Mouse (Mus musculus) embryonic facial prominence, embryonic 11.5 days (tissue): ENCODE measurements around the gene Acy3. TPM values are rescaled to one million over a fixed set of nuclear protein-coding genes. Genes with fewer than 3 reads are reported as not detected.
"Not testable (repeated sequence)": the region's sequence is repeated elsewhere in the genome, so short reads cannot be mapped to it uniquely, and the experiment has no call there.

Experiments used
- ATAC-seq: fragments of 200-750 bp; cut with Nextera tagmentation; replicated peaks from 2 replicates; pipeline ENCODE4 v1.8.0; 2017; ENCODE audit warnings: low read depth; ENCODE audit not compliant: insufficient number of reproducible peaks, low FRiP score, low TSS enrichment
- DNase-seq: peaks from one replicate; pipeline ENCODE4 v3.0.0-alpha.2; 2015; ENCODE audit warnings: low spot score
- H3K27ac ChIP-seq: fragments of 300-500 bp; sonication (generic); replicated peaks from 2 replicates; pipeline ENCODE4 v1.5.1; 2014; ENCODE audit warnings: mild to moderate bottlenecking, low read depth, low read length, control low read depth
- H3K27me3 ChIP-seq: fragments of 300-500 bp; sonication (generic); 2 replicates; pipeline ENCODE4 v1.6.1; 2014; ENCODE audit warnings: mild to moderate bottlenecking, low read length, moderate library complexity, mixed read lengths; ENCODE audit not compliant: control insufficient read depth, insufficient read depth
- H3K36me3 ChIP-seq: fragments of 300-500 bp; sonication (generic); replicated peaks from 2 replicates; pipeline ENCODE4 v1.6.1; 2014; ENCODE audit warnings: low read depth, mild to moderate bottlenecking, low read length, moderate library complexity, mixed read lengths; ENCODE audit not compliant: control insufficient read depth, insufficient read depth
- H3K4me1 ChIP-seq: fragments of 300-500 bp; sonication (generic); 2 replicates; pipeline ENCODE4 v1.6.1; 2014; ENCODE audit warnings: low read length, mixed read lengths; ENCODE audit not compliant: control insufficient read depth, insufficient read depth
- H3K4me2 ChIP-seq: fragments of 300-500 bp; sonication (generic); 2 replicates; pipeline ENCODE4 v1.6.1; 2014; ENCODE audit warnings: low read depth, mild to moderate bottlenecking, control low read depth, low read length, moderate library complexity
- H3K4me3 ChIP-seq: fragments of 300-500 bp; sonication (generic); 2 replicates; pipeline ENCODE4 v1.5.1; 2014; ENCODE audit warnings: low read depth, low read length, control low read depth
- H3K9ac ChIP-seq: fragments of 300-500 bp; sonication (generic); replicated peaks from 2 replicates; pipeline ENCODE4 v1.6.1; 2014; ENCODE audit warnings: mild to moderate bottlenecking, control low read depth, low read length
- H3K9me3 ChIP-seq: fragments of 300-500 bp; sonication (generic); replicated peaks from 2 replicates; pipeline ENCODE4 v1.6.1; 2016; ENCODE audit warnings: mild to moderate bottlenecking, low read length, inconsistent platforms, mixed read lengths; ENCODE audit not compliant: control insufficient read depth
- WGBS: fragments of 180-500 bp; shearing (Covaris S2); extraction: QIAGEN DNeasy Blood & Tissue Kit; methylation state at CpG from one replicate; pipeline ENCODE4 v1.1.7; 2014; 5-methylcytosine and 5-hydroxymethylcytosine counted together
- polyA plus RNA-seq: library from polyadenylated mRNA; unstranded; fragments of >200 nt; fragmentation: Nextera tagmentation; extraction: Ambion mirVana; gene quantifications from 2 replicates; pipeline ENCODE4 v1.2.1, GENCODE M21; 2014

Gene Acy3
- polyA plus RNA-seq, 1 experiment from 2014 or later, result 2.3 TPM

GRCm38 (mm10) chr19:3951461-3951860, 34.9 kb upstream of the Acy3 start:
- Histone ChIP-seq H3K27me3 (no peaks in the 10 kb centered on the region), H3K36me3 (no peaks in the 10 kb centered on the region), H3K4me2 (no peak overlapping the region), H3K9me3 (no peaks in the 10 kb centered on the region), H3K9ac (no peak overlapping the region), H3K4me3 (no peak overlapping the region), H3K4me1 (no peaks in the 10 kb centered on the region), H3K27ac (no peak overlapping the region)
- DNase-seq (no peak), ATAC-seq (no peak)

- no peak for DNase-seq
- no peaks in the 10 kb centered on the region for H3K9me3 ChIP-seq
- 61% methylated on average over 1 of the region's 1 CpGs for WGBS
- no peak overlapping the region for H3K27ac ChIP-seq
- H3K9ac ChIP-seq, result no peak overlapping the region
- ATAC-seq, result no peak
- no peak overlapping the region for H3K4me2 ChIP-seq
- H3K27me3 ChIP-seq, result no peaks in the 10 kb centered on the region
- no peak overlapping the region for H3K4me3 ChIP-seq
- H3K36me3 ChIP-seq, result no peaks in the 10 kb centered on the region
- H3K4me1 ChIP-seq, result no peaks in the 10 kb centered on the region
These were observed 34.3 kb upstream of the Acy3 start for GRCm38 (mm10) chr19:3952099-3952498.

DNA sequence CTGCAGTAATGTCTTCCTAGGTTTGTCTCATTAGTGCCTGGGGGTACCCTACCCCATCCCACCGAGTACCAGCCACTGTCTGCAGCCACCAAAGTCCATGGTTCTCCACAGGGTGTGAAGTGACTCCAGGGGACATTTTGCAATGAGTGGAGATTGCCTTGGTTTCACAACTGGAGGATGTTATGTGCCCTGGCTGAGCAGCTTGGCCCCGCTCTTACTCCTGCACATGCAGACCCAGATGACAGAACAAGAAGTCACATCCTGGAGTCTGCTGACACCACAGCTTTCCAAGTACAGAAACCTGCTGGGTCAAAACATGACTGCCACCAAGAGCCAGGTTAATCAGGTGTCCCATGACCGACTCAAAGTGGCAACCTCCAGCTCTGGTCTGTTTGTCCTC, 31.3 kb upstream of the Acy3 start:
- no peak overlapping the region for H3K4me3 ChIP-seq
- H3K9ac ChIP-seq, result no peak overlapping the region
- H3K9me3 ChIP-seq, result no peaks in the 10 kb centered on the region
- H3K36me3 ChIP-seq, result no peaks in the 10 kb centered on the region
- no peak overlapping the region for H3K4me2 ChIP-seq
- no peaks in the 10 kb centered on the region for H3K4me1 ChIP-seq
- H3K27ac ChIP-seq, result no peak overlapping the region
- no peaks in the 10 kb centered on the region for H3K27me3 ChIP-seq
- ATAC-seq (no peak), DNase-seq (no peak)
- WGBS, result 85% methylated on average over 3 of the region's 3 CpGs

- Histone ChIP-seq H3K4me2 (no peak overlapping the region), H3K4me1 (no peaks in the 10 kb centered on the region), H3K9me3 (no peaks in the 10 kb centered on the region), H3K4me3 (no peak overlapping the region), H3K27me3 (no peaks in the 10 kb centered on the region), H3K36me3 (no peaks in the 10 kb centered on the region), H3K9ac (no peak overlapping the region), H3K27ac (no peak overlapping the region)
- WGBS, result 51% methylated on average over 4 of the region's 4 CpGs
- DNase-seq (no peak), ATAC-seq (no peak)
These were observed 30.6 kb upstream of the Acy3 start for GRCm38 (mm10) chr19:3955804-3956203.

DNA sequence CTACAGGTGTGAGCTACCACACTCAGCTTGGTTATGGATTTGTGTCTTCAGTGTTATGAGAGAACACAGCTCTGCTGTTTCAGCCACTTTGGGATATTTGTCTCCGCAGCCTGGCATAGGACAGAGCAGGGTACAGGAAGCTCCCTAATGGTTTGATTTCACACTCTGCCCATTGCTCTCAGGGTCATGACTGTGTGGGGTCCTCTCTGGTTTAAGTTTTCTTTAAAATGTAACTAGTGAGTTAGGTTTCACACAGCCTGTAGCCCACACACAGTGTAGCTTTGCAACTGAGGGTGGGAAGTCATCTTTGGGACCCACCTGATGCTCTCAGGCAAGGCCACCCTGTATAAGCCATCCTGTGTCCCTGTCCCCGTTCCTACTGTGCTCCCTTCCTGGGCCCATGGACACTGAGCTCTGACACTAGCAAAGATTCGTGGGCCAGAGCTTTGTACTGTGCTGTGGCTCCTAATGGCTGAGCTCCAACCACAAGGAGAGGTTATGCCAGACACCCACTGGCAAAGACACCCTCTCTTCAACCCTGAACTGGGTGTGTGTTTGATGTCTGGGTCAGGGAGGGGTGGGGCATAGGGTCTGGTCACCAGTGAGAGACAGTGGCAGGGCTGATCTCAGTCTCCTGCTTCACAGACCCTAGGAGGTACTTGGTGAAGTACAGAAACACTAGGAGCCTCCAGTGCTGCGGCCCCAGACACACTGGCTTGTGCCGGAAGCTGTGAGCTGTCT, 28.9 kb upstream of the Acy3 start:
- H3K27ac ChIP-seq, ATAC-seq, H3K9ac ChIP-seq, H3K9me3 ChIP-seq, DNase-seq, H3K27me3 ChIP-seq, H3K4me1 ChIP-seq, H3K36me3 ChIP-seq, H3K4me2 ChIP-seq, H3K4me3 ChIP-seq: not testable (repeated sequence)
- 81% methylated on average over 4 of the region's 5 CpGs for WGBS

DNA sequence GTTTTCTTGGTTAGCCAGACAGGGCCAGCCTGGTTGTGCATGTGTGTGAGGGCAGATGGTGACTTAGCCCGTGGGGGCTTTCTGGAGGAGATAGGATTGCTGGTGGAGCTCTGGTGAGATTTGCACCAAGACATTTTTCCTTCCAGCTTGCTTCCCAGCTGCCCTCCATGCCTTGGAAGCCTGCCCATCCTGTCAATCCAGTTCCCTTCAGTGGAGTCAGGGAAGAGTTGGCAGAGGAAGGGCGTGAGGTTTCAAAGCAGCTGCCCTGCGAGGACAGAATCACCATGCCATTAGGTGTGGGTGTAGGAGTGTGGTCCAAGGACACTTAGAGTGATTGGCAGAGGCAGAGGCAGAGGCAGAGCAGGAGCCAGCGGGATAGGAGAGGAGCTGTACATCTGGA, 27.9 kb upstream of the Acy3 start, which contains the start of gene Aldh3b3:
TSS of gene Aldh3b3 (plus strand) at position 176 of the 400 bp plus-strand sequence.
- no peak within 1 kb of the TSS for H3K4me3 ChIP-seq
- 79% methylated on average over 4 of the region's 4 CpGs for WGBS
- H3K27me3 ChIP-seq, result no peaks in the 10 kb centered on the region
- no peak within 1 kb of the TSS for H3K27ac ChIP-seq
- no peak within 1 kb of the TSS for H3K9ac ChIP-seq
- ATAC-seq, result no peak
- no peak for DNase-seq
- no peaks in the 10 kb centered on the region for H3K36me3 ChIP-seq
- H3K4me1 ChIP-seq, result no peaks in the 10 kb centered on the region
- no peaks in the 10 kb centered on the region for H3K9me3 ChIP-seq
- H3K4me2 ChIP-seq, result no peak within 1 kb of the TSS

DNA sequence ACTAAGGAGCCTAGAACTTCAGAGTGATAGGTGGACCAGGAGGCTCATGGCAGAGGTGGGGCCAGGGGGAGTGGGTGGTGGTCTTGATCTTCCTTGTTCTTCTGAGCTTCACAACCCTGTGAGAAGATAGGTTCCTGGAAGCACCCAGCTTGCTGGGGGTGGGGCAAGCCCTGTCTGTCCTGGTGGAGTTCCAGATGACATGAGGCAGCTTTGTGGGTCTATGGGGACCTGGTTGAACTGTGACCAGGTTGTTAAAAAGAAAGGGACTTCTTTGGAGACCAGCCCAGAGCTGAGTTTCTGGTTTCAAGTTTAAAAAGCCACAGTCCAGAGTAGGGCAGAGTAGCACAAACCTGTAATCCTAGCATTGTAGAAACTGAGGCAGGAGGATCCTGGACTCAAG, 27.3 kb upstream of the Acy3 start:
- no peak overlapping the region for H3K27ac ChIP-seq
- DNase-seq, result no peak
- H3K4me3 ChIP-seq, result no peak overlapping the region
- H3K4me1 ChIP-seq, result no peaks in the 10 kb centered on the region
- no peak for ATAC-seq
- no peak overlapping the region for H3K4me2 ChIP-seq
- no peaks in the 10 kb centered on the region for H3K36me3 ChIP-seq
- no peaks in the 10 kb centered on the region for H3K27me3 ChIP-seq
- H3K9ac ChIP-seq, result no peak overlapping the region
- H3K9me3 ChIP-seq, result no peaks in the 10 kb centered on the region

DNA sequence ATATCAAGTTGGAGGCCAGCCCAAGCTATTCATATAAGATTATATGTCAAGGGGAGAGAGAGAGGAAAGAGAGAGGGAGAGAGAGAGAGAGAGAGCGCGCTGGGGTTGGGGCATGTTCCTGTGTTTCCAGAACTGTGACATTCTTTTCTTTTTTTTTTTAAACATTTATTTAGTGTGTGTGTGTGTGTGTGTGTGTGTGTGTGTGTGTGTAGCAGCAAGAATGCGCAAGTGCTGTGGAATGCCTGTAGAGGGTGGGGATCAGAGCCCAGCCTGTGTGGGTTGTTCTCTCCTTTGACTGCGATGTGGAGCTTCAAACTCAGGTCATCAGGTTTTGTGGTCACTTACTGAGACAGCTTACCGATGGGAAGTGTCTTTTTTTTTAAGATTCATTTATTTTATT, 26.2 kb upstream of the Acy3 start:
- WGBS, result 84% methylated on average over 5 of the region's 5 CpGs
- Histone ChIP-seq H3K4me1 (no peaks in the 10 kb centered on the region), H3K27ac (no peak overlapping the region), H3K9me3 (no peaks in the 10 kb centered on the region), H3K27me3 (no peaks in the 10 kb centered on the region), H3K36me3 (no peaks in the 10 kb centered on the region), H3K4me2 (no peak overlapping the region), H3K9ac (no peak overlapping the region), H3K4me3 (no peak overlapping the region)
- no peak for DNase-seq
- ATAC-seq, result no peak
